Mouse (Mus musculus) heart, postnatal 0 days (tissue): ENCODE results near the gene Olfr31.

Experiments used
- CTCF ChIP-seq: IDR thresholded peaks from 2 replicates; pipeline ENCODE4 v1.5.1; 2016; ENCODE audit warnings: antibody characterized with exemption, control low read depth, low read depth
- EP300 ChIP-seq: IDR thresholded peaks from 2 replicates; pipeline ENCODE4 v1.6.1; 2016; ENCODE audit warnings: antibody characterized with exemption, low read depth

DNA sequence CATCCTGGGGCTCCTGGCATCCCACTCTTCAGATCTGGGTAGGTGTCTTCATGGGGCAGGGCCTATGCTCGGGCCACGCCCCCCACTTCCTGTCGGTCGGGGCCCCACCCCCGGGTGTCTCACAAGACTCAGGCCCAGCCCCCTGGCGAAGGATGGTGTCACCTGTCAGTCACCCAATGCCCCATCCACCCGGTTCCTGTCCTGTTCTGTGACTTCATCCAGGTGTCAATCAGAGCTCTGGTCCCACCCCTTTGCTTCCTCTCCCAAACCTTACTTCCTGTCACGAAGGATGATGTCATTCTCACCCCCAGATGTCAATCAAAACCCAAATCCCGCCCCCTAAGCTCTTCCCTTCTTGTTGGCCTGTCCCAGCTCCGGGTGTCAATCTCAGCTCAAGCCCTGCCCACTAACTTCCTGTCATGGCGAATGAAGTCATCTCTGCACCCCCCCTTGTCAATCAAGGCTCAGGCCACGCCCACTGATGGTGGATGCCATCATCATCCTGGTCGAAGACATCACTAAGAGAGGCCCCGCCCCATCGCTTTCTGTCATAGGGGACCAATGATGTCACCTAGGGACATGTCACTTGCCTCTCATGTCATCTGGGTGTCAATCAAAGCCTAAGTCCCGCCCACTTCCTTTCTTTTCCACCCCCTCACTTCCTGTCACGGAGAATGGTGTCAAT is 24.7 kb downstream of the Olfr31 start:
- TF ChIP-seq CTCF: no peak
- TF ChIP-seq EP300: no peak
